Mouse (Mus musculus) B cell, adult 67 days (primary cell): ENCODE results near the gene Adam12. TPM values are rescaled to one million over a fixed set of nuclear protein-coding genes. Genes with fewer than 3 reads are reported as not detected.

Experiments used
- total RNA-seq, 2 experiments: library from RNA; stranded (reverse); gene quantifications; 4 replicates each; pipeline ENCODE4 v1.2.4; 2023

Adam12 gene
- total RNA-seq: not detected

GRCm38 (mm10) chr7:134231378-134232346 is at the start of gene Adam12:
Gene Adam12 (minus strand): TSS chr7:134232146.

Other genes with a start within 250 kb of the Adam12 start
- gene D7Ertd443e, start 153.5 kb upstream of the Adam12 start, total RNA-seq: not detected